Mouse (Mus musculus) heart, postnatal 0 days (tissue): ENCODE measurements at regions not wholly inside any gene's neighbourhood (a gene's known extent, or its start where the extent isn't known, plus 50 kb on each side); places are given as distances from the start of the nearest gene placed in this dataset.
"Not testable (repeated sequence)": the region's sequence is repeated elsewhere in the genome, so short reads cannot be mapped to it uniquely, and the experiment has no call there.

Source experiments
- CTCF ChIP-seq: IDR thresholded peaks from 2 replicates; pipeline ENCODE4 v1.5.1; 2016; ENCODE audit warnings: antibody characterized with exemption, control low read depth, low read depth
- EP300 ChIP-seq: IDR thresholded peaks from 2 replicates; pipeline ENCODE4 v1.6.1; 2016; ENCODE audit warnings: antibody characterized with exemption, low read depth

- not testable (repeated sequence) for TF ChIP-seq EP300
- peak; percentile 17; the same call in 1 of the 2 replicates for TF ChIP-seq CTCF
These were observed 76.4 kb upstream of the Klf13 start for GRCm38 (mm10) chr7:64015136-64015535.
